Mouse (Mus musculus) midbrain, embryonic 13.5 days (tissue): ENCODE measurements around the gene Plekha3. TPM values are rescaled to one million over a fixed set of nuclear protein-coding genes. Genes with fewer than 3 reads are reported as not detected.

ENCODE experiments used
- ATAC-seq: fragments of 200-750 bp; cut with Nextera tagmentation; 2 replicates; pipeline ENCODE4 v1.8.0; 2017; ENCODE audit warnings: mild to moderate bottlenecking, moderate TSS enrichment, moderate library complexity
- H3K27ac ChIP-seq: fragments of 300-500 bp; sonication (generic); 2 replicates; pipeline ENCODE4 v1.5.1; 2015; ENCODE audit warnings: inconsistent platforms, mild to moderate bottlenecking, moderate library complexity
- H3K27me3 ChIP-seq: fragments of 300-500 bp; sonication (generic); 2 replicates; pipeline ENCODE4 v1.6.1; 2015; ENCODE audit warnings: mild to moderate bottlenecking, inconsistent platforms
- H3K36me3 ChIP-seq: fragments of 300-500 bp; sonication (generic); 2 replicates; pipeline ENCODE4 v1.6.1; 2015; ENCODE audit warnings: mild to moderate bottlenecking, inconsistent platforms
- H3K4me1 ChIP-seq: fragments of 300-500 bp; sonication (generic); replicated peaks from 2 replicates; pipeline ENCODE4 v1.6.1; 2015; ENCODE audit warnings: inconsistent platforms
- H3K4me2 ChIP-seq: fragments of 300-500 bp; sonication (generic); replicated peaks from 2 replicates; pipeline ENCODE4 v1.6.1; 2015; ENCODE audit warnings: moderate library complexity, mild to moderate bottlenecking, inconsistent platforms
- H3K4me3 ChIP-seq: fragments of 300-500 bp; sonication (generic); replicated peaks from 2 replicates; pipeline ENCODE4 v1.5.1; 2015; ENCODE audit warnings: mild to moderate bottlenecking, inconsistent platforms
- H3K9ac ChIP-seq: fragments of 300-500 bp; sonication (generic); replicated peaks from 2 replicates; pipeline ENCODE4 v1.6.1; 2015; ENCODE audit warnings: mild to moderate bottlenecking, inconsistent platforms
- H3K9me3 ChIP-seq: fragments of 300-500 bp; sonication (generic); 2 replicates; pipeline ENCODE4 v1.6.1; 2016; ENCODE audit warnings: mild to moderate bottlenecking, inconsistent platforms
- WGBS: fragments of 180-500 bp; shearing (Covaris S2); methylation state at CpG from one replicate; pipeline ENCODE4 v1.1.7; 2015; 5-methylcytosine and 5-hydroxymethylcytosine counted together
- polyA plus RNA-seq: library from polyadenylated mRNA; unstranded; fragments of >200 nt; fragmentation: Nextera tagmentation; extraction: Ambion mirVana; gene quantifications from 2 replicates; pipeline ENCODE4 v1.2.1, GENCODE M21; 2015

The Plekha3 gene
- polyA plus RNA-seq, 1 experiment from 2014 or later: 7.2 TPM

DNA sequence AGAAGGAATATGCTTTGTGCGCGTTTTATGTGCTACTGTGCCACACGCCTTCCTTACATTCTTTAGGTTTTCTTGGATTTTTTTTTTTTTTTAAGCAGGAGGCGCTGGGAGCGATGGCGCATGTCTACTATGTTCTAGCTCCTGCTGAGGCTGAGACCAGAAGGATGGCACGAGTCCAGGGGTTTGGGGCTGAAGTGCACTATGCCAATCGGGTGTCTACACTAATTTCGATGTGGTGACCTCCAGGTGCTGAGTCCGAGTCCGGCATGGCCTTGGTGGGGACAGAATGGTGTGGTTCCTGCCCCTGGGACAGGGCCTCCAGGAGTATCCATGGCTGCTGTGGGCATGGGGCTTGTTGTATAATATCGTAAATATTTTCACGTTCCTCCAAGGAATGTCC lies 16.5 kb upstream of the Plekha3 start:
- H3K4me1 ChIP-seq: no peaks in the 10 kb centered on the region
- no peak overlapping the region for H3K9ac ChIP-seq
- ATAC-seq: no peak
- no peak overlapping the region for H3K27ac ChIP-seq
- H3K4me2 ChIP-seq: no peak overlapping the region
- peaks cover 15% of the 10 kb centered on the region for H3K36me3 ChIP-seq
- H3K4me3 ChIP-seq: no peak overlapping the region
- no peaks in the 10 kb centered on the region for H3K9me3 ChIP-seq
- 84% methylated on average over 13 of the region's 13 CpGs for WGBS
- no peaks in the 10 kb centered on the region for H3K27me3 ChIP-seq

DNA sequence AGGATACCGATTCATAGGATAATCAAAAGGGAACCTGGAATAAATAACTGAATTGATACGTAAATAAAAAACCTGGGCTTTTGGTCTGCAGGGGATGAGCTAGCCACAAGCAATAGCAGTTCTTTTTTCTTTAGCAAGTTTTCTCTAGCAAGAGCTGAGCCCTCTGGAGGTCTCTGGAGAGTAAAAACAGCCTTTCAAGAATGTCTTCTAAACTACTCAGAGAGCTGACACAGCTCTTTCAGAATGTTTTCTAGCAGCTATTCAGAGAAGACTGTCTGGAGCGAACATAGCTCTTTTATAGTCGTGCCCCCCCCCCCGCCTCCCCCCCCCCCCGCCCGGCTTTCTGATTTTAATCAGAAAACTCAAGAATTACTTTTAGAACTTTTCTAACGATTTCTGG lies 15.7 kb upstream of the Plekha3 start:
- Histone ChIP-seq H3K9ac (no peak overlapping the region), H3K4me1 (no peaks in the 10 kb centered on the region), H3K27ac (no peak overlapping the region), H3K4me3 (no peak overlapping the region), H3K27me3 (no peaks in the 10 kb centered on the region), H3K36me3 (peaks cover 23% of the 10 kb centered on the region), H3K4me2 (no peak overlapping the region), H3K9me3 (no peaks in the 10 kb centered on the region)
- WGBS: 52% methylated on average over 6 of the region's 8 CpGs
- no peak for ATAC-seq

DNA sequence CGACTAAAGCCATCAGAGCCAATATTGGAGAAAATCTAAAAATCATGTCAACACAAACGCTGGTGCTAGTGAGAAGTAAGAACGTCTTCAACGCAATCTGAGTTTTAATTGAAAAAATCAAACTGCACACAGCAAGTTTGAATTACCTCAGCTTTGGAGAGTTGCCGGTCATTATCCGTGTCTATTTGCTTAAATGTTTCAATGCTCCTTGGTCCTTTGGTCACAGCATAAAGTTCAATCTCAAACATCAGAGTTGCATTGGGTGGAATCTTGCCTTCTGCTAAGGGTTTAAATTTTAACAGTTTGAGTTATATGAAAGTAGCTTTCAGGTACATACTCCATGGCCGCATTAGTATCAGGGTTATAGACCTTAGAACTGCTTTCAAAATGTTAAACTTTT lies 9.6 kb upstream of the Plekha3 start:
- Histone ChIP-seq H3K9ac (no peak overlapping the region), H3K4me1 (0 out of 2 replicates have a peak, but pooled peaks cover 2% of the 10 kb centered on the region), H3K27ac (no peak overlapping the region), H3K27me3 (no peaks in the 10 kb centered on the region), H3K4me3 (no peak overlapping the region), H3K4me2 (no peak overlapping the region), H3K36me3 (peaks cover 30% of the 10 kb centered on the region), H3K9me3 (no peaks in the 10 kb centered on the region)
- no peak for ATAC-seq
- 96% methylated on average over 7 of the region's 7 CpGs for WGBS

DNA sequence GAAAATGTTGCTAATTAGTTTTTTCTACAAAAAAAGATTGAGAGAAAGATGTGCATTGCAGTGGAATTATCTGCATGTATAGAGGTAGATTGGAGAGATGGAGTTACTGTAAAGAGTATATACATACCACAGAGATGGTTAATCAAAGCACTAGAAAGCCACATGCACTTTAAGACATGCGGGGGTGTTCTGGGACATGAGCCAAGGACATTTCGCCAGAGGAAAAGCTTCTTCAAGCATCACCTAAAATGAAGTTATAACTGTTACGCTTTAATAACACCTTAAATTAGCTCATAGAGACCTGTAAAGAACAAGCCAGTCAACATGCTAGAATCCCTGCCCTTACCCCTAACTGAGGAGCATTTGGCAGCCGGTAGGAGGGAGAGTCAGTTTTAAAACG lies 7.9 kb upstream of the Plekha3 start:
- no peaks in the 10 kb centered on the region for H3K27me3 ChIP-seq
- WGBS: 85% methylated on average over 5 of the region's 5 CpGs
- no peak overlapping the region for H3K27ac ChIP-seq
- H3K9ac ChIP-seq: no peak overlapping the region
- no peaks in the 10 kb centered on the region for H3K9me3 ChIP-seq
- no peak for ATAC-seq
- H3K4me1 ChIP-seq: peaks cover 10% of the 10 kb centered on the region
- H3K4me3 ChIP-seq: no peak overlapping the region
- peaks cover 24% of the 10 kb centered on the region for H3K36me3 ChIP-seq
- H3K4me2 ChIP-seq: no peak overlapping the region

DNA sequence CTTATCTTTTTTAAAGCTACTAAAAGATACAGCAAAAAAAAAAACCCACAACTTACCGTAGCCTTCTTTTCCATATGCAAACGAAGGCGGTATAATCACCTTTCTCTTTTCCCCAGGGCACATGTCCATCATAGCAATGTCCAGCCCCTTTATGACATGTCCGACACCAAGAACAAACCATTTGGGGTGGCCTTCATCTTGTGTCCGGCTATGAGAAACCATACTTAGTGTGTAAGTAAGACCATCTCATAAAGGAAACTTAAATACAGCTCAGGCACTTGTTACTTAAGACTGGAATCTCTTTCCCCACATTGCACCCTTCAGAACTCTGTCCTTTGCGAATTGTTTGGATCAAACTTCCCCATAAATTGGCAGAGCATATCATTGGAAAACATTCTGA lies 3.4 kb upstream of the Plekha3 start:
- no peaks in the 10 kb centered on the region for H3K27me3 ChIP-seq
- H3K36me3 ChIP-seq: no peaks in the 10 kb centered on the region
- peak overlapping the region; percentile 46 for H3K4me3 ChIP-seq
- peak overlapping the region; percentile 65 for H3K9ac ChIP-seq
- peaks cover 22% of the 10 kb centered on the region for H3K4me1 ChIP-seq
- peak overlapping the region; percentile 65 for H3K4me2 ChIP-seq
- WGBS: 86% methylated on average over 6 of the region's 6 CpGs
- no peak overlapping the region for H3K27ac ChIP-seq
- H3K9me3 ChIP-seq: no peaks in the 10 kb centered on the region
- ATAC-seq: no peak

DNA sequence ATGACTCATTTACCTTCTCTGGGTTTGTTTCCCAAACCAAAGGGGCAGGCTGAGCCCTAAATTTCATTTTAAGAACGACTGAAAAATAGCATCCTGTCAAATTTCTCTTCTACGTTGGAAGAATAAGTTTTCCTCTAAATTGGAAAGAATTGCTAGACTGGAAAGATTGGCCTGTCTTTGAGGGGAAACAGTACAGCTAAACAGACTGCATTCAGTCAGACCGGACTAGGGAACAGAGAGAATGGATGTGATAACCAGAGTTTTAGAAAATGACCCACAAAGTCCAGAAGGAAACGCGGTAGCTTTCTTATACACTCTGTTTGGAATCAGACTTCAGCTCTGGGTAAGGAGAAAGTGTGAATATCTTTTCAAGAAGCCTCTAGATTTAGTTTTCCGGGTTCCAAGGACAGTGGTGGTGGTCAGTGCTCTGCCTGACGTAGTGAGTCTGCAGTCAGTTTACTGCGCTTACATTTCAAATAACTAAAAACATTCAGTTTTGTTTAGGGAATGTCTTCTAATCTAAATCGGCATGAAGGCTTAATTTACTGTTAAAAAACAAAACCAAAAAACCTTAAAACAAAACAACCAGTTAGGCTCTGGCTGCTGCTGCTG lies 2.8 kb upstream of the Plekha3 start:
- H3K9ac ChIP-seq: peak overlapping the region; percentile 65
- peak overlapping the region; percentile 46 for H3K4me3 ChIP-seq
- H3K9me3 ChIP-seq: no peaks in the 10 kb centered on the region
- no peak for ATAC-seq
- H3K27me3 ChIP-seq: no peaks in the 10 kb centered on the region
- H3K4me1 ChIP-seq: peaks cover 27% of the 10 kb centered on the region
- 44% methylated on average over 9 of the region's 9 CpGs for whole genome bisulfite sequencing
- H3K36me3 ChIP-seq: no peaks in the 10 kb centered on the region
- H3K4me2 ChIP-seq: peak overlapping the region; percentile 65
- H3K27ac ChIP-seq: peak overlapping the region; percentile 76

DNA sequence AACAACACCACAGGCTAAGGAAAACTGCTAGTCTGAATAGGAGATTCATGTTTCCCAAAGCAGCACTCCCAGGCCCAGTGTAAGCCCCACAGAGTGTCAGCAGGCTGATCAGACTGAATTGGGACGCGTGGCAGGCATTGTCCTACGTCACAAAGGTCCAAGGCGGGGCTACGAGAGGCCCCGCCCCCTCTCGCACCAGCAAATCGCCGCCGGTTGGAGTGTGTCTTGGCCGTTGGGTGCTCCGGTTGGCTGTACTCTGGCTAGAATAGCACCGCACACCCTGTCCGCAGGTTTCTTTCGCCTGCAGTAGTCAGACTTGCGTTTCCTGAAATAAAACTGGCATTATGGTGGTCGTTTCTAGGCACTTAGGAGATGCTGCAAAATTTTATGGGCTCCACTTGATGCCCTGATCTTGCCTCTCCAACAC lies 2.1 kb upstream of the Plekha3 start, which contains the start of gene Fkbp7:
Gene Fkbp7 (minus strand): TSS at position 151 of the 427 bp plus-strand sequence.
- Histone ChIP-seq H3K4me1 (peaks cover 30% of the 10 kb centered on the region), H3K27me3 (no peaks in the 10 kb centered on the region), H3K27ac (peak within 1 kb of the TSS; percentile 76), H3K36me3 (no peaks in the 10 kb centered on the region), H3K9ac (peak within 1 kb of the TSS; percentile 65), H3K4me3 (peak within 1 kb of the TSS; percentile 46), H3K9me3 (no peaks in the 10 kb centered on the region), H3K4me2 (peak within 1 kb of the TSS; percentile 65)
- peak; percentile 89 for ATAC-seq
- WGBS: under 1% methylated on average over 17 of the region's 17 CpGs

DNA sequence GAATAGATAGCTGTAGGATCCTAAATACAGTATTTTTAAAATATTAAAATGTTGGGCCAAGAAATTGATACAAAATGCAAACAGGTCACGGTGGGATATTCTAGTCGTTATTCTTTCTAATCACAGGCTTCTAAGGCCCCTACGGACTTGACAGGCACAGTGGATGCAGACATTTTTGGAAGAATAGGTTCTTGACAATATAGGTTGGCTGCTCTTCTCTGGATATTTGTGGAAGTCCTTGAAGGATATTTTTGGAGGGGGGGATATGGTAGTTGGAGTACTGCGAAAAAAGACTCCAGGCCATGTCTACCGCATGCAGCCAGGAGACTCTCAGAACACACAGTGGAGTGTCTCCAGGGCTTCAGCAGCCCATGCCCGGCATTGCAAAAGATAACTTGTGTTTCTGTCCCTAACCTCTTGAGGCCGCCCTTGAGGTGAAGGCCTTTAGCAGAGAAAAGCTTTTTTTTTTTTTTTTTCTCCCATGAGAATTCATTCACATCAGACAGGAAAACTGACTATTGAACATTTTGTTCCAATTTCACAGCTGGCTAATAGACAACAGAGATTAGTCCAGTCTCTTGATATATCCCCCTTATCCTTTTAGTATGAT lies 1.5 kb upstream of the Plekha3 start:
- Histone ChIP-seq H3K36me3 (no peaks in the 10 kb centered on the region), H3K4me3 (peak overlapping the region; percentile 46), H3K27me3 (no peaks in the 10 kb centered on the region), H3K4me2 (peak overlapping the region; percentile 65), H3K9ac (no peak overlapping the region), H3K9me3 (no peaks in the 10 kb centered on the region), H3K4me1 (peaks cover 28% of the 10 kb centered on the region), H3K27ac (peak overlapping the region; percentile 76; the same call in 1 of the 2 replicates)
- 31% methylated on average over 7 of the region's 7 CpGs for WGBS
- no peak for ATAC-seq

DNA sequence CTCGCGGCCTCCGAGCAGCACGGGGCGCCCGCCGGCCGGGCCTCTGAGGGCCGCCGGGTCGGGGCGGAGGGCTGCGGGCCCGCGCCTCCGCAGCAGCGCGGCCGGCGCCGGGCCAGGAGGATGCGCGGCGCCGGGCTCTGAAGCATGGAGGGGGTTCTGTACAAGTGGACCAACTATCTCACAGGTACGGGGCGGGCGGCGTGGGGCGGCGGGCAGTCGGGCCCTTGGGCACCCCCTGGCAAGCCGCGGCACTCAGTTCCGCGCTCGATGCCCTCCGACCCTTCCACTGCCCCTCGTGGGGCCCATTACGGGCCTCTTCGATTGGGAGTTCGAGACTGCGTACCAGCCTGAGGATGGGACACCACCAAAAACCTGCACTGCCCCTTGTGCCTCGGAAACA lies 370 bp downstream of the Plekha3 start:
- H3K4me3 ChIP-seq: peak overlapping the region; percentile 92
- peak; percentile 74 for ATAC-seq
- H3K9ac ChIP-seq: peak overlapping the region; percentile 88
- H3K27ac ChIP-seq: peak overlapping the region; percentile 82
- no peaks in the 10 kb centered on the region for H3K27me3 ChIP-seq
- no peaks in the 10 kb centered on the region for H3K9me3 ChIP-seq
- peak overlapping the region; percentile 75 for H3K4me2 ChIP-seq
- H3K36me3 ChIP-seq: peaks cover 5% of the 10 kb centered on the region; the same call in 1 of the 2 replicates
- WGBS: 3% methylated on average over 40 of the region's 44 CpGs
- peaks cover 28% of the 10 kb centered on the region for H3K4me1 ChIP-seq

DNA sequence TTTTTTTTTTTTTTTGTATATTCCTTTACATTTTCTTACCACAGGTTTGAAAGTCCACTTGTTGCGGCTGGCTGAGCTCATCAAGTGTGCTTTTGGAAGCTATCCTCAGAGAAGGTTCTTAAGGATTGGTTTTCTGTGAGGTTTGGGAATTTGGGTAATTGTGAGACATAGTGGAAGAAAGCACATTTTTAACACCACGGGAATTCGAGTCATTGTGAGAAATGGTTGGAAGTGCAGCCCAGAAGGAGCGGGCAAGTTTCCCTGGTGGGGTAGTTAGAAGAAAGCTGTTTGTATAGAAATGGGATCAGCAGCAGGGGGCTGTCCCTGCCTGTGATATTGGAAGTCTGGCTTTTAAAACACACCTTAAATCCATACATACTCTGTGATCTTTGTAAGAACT lies 868 bp downstream of the Plekha3 start:
- peaks cover 28% of the 10 kb centered on the region for H3K4me1 ChIP-seq
- H3K36me3 ChIP-seq: peaks cover 6% of the 10 kb centered on the region; the same call in 1 of the 2 replicates
- 12% methylated on average over 4 of the region's 4 CpGs for WGBS

DNA sequence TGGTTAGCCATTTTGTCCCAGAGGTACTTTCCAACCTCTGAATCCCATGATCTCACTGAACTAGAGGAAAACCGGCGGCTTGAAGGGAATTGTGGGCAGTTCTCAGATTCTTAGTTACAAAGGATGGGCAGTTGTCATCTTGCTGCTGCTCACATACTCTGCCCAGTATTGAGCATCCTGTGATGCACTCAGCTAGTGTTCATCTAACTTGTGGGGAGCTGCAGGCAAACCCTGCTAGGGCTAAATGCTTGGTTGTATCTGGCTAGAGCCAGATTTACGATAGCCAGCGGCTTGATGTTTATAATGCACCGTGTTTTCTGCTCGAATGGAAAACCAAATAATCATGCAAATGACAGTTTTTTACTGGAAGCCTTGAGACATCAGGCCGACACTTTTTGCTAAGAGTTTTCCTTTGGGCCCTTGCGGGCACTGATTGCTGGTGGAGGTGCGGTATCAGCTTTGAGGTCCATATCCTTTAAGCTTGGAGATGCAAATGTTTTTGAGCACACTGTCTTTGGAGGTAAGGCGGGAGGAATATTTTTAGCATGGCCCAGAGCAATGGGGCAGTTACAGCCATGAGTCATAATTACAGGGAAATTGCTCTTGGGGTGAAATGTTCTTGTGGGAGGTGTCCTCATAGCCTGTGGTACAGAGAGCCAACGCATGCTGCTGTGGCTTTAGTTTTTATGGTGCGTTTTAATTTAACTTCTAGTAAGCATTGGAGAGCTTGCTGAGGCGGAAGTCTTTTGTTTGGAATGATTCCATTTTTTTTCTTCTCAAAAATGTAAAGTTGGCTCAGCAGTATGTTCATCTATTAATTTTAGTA lies 1.5 kb downstream of the Plekha3 start:
- peak overlapping the region; percentile 88 for H3K9ac ChIP-seq
- peaks cover 8% of the 10 kb centered on the region; the same call in 1 of the 2 replicates for H3K36me3 ChIP-seq
- no peak overlapping the region for H3K27ac ChIP-seq
- WGBS: 69% methylated on average over 13 of the region's 13 CpGs
- no peak for ATAC-seq
- peak overlapping the region; percentile 92 for H3K4me3 ChIP-seq
- H3K4me2 ChIP-seq: peak overlapping the region; percentile 75
- no peaks in the 10 kb centered on the region for H3K27me3 ChIP-seq
- H3K4me1 ChIP-seq: peaks cover 26% of the 10 kb centered on the region
- H3K9me3 ChIP-seq: no peaks in the 10 kb centered on the region

More for the DNA sequence above, 868 bp downstream of the Plekha3 start:
- H3K4me2 ChIP-seq: peak overlapping the region; percentile 75
- H3K27ac ChIP-seq: no peak overlapping the region
- no peak for ATAC-seq
- peak overlapping the region; percentile 92 for H3K4me3 ChIP-seq
- H3K9ac ChIP-seq: peak overlapping the region; percentile 88
- H3K27me3 ChIP-seq: no peaks in the 10 kb centered on the region
- H3K9me3 ChIP-seq: no peaks in the 10 kb centered on the region

DNA sequence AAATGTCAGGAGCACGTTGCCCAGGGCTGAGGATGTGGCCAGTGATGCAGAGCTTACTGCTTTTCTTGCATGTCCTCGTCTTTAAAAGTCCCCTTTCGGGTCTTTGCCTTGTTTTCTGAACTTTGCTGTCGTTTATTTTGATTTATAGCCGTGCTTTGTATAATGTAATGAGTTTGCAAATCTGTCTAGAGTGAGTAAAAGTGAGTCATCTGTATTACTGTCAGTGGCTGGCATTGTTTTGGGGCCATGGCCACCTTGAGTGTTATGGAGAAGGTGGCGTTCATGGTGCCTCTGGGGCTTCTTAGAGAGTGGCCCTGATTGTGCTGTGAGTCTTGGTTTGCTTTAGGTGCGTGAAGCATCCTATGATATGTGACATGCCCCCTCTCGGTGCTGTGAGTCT lies 7.2 kb downstream of the Plekha3 start:
- no peaks in the 10 kb centered on the region for H3K9me3 ChIP-seq
- no peak overlapping the region for H3K4me2 ChIP-seq
- no peak for ATAC-seq
- H3K27me3 ChIP-seq: no peaks in the 10 kb centered on the region
- peaks cover 53% of the 10 kb centered on the region for H3K36me3 ChIP-seq
- 0 out of 2 replicates have a peak, but pooled peaks cover 2% of the 10 kb centered on the region for H3K4me1 ChIP-seq
- H3K27ac ChIP-seq: no peak overlapping the region
- WGBS: 95% methylated on average over 8 of the region's 8 CpGs
- H3K4me3 ChIP-seq: no peak overlapping the region
- no peak overlapping the region for H3K9ac ChIP-seq
